Mouse (Mus musculus): ENCODE results near the gene Cep97. TPM values are rescaled to one million over a fixed set of nuclear protein-coding genes. Genes with fewer than 3 reads are reported as not detected.

Cep97 gene
- total and polyA plus RNA-seq, 3 experiments = 10.7 to 11.1 TPM; not detected in 1

GRCm38 (mm10) chr16:55973431-55974255 lies 39.0 kb upstream of the Cep97 start, which contains the start of gene Zbtb11:
Gene Zbtb11, plus strand, starts transcription at chr16:55973883.
- H3K27ac ChIP-seq (ENCODE audit: control insufficient read depth, low read depth, low read length) = peak within 1 kb of the TSS; percentile 85
- peak; percentile 99 for DNase-seq (ENCODE audit: low read depth, low spot score)
- H3K27me3 ChIP-seq (ENCODE audit: control insufficient read depth in 1 of 2, insufficient read depth in 2 of 2, low read length in 2 of 2) = no peaks in the 10 kb centered on the region
- H3K79me2 ChIP-seq (ENCODE audit: control insufficient read depth, insufficient read depth, low read length, poor library complexity) = peaks cover 51% of the 10 kb centered on the region
- H3K9me3 ChIP-seq (replicated peaks; ENCODE audit: insufficient read depth, low read length) = no peaks in the 10 kb centered on the region
- peak within 1 kb of the TSS; percentile 77 for H3K9ac ChIP-seq (ENCODE audit: control insufficient read depth, low read depth, low read length, poor library complexity, severe bottlenecking)
- H3K4me1 ChIP-seq (ENCODE audit: control insufficient read depth in 1 of 2, insufficient read depth in 2 of 2, low read length in 2 of 2) = peaks cover 4 to 25% of the 10 kb centered on the region in 2 experiments
- H3K36me3 ChIP-seq (ENCODE audit: control insufficient read depth in 1 of 2, insufficient read depth in 2 of 2, low read length in 2 of 2) = peaks cover 26 to 56% of the 10 kb centered on the region in 2 experiments
- H3K4me3 ChIP-seq (ENCODE audit: control insufficient read depth in 1 of 2, insufficient read depth in 1 of 2, low read depth in 2 of 2, low read length in 2 of 2) = peak within 1 kb of the TSS; percentile 67 to 71
- no peak for TF ChIP-seq GATA1 (IDR thresholded peaks at IDR 0.05; ENCODE audit: low read depth, low read length)
- peak; percentile 78 for TF ChIP-seq NELFE (IDR thresholded peaks at IDR 0.05; ENCODE audit: low read depth, low read length)
- TF ChIP-seq JUND (IDR thresholded peaks at IDR 0.05; ENCODE audit: low read depth, low read length) = no peak
- TF ChIP-seq SMC3 (IDR thresholded peaks at IDR 0.05; ENCODE audit: low read depth, low read length) = no peak; the same call in none of the 2 replicates
- TF ChIP-seq TAL1 (IDR thresholded peaks at IDR 0.05; ENCODE audit: low read length) = no peak
- TF ChIP-seq USF2 (IDR thresholded peaks at IDR 0.05; ENCODE audit: borderline replicate concordance in 1 of 2, insufficient read depth in 1 of 2, low read depth in 1 of 2, low read length in 2 of 2) = no peak
- TF ChIP-seq ETS1 (IDR thresholded peaks at IDR 0.05; ENCODE audit: low read depth, low read length) = peak; percentile 86
- TF ChIP-seq CTCF (IDR thresholded peaks at IDR 0.05 in 2 of 3, conservative IDR thresholded peaks at IDR 0.05 in 1 of 3; ENCODE audit: control insufficient read depth in 1 of 3, insufficient read depth in 1 of 3, low read depth in 2 of 3, low read length in 3 of 3, poor library complexity in 1 of 3, severe bottlenecking in 1 of 3) = no peak
- no peak for TF ChIP-seq UBTF (IDR thresholded peaks at IDR 0.05; ENCODE audit: borderline replicate concordance, insufficient read depth, low read depth, low read length)
- peak; percentile 100 for TF ChIP-seq MXI1 (IDR thresholded peaks at IDR 0.05; ENCODE audit: low read depth, low read length)
- peak; percentile 64; the same call in 1 of the 2 replicates for TF ChIP-seq E2F4 (IDR thresholded peaks at IDR 0.05; ENCODE audit: borderline replicate concordance, low read depth, low read length)
- TF ChIP-seq MYB (IDR thresholded peaks at IDR 0.05; ENCODE audit: low read depth, low read length) = peak; percentile 69; the same call in 1 of the 2 replicates
- no peak for TF ChIP-seq RAD21 (IDR thresholded peaks at IDR 0.05; ENCODE audit: low read depth, low read length)
- peak; percentile 99 for TF ChIP-seq MYC (IDR thresholded peaks at IDR 0.05; ENCODE audit: low read depth, low read length)
- peak; percentile 95 for TF ChIP-seq HCFC1 (IDR thresholded peaks at IDR 0.05; ENCODE audit: low read depth, low read length)
- TF ChIP-seq ELF1 (IDR thresholded peaks at IDR 0.05; ENCODE audit: low read depth, low read length) = peak; percentile 63; the same call in 1 of the 2 replicates
- no peak for TF ChIP-seq MEF2A (IDR thresholded peaks at IDR 0.05; ENCODE audit: extremely low read depth, insufficient replicate concordance, low read depth, low read length, poor library complexity, severe bottlenecking)
- TF ChIP-seq USF1 (IDR thresholded peaks at IDR 0.05; ENCODE audit: low read depth, low read length) = peak; percentile 78
- no peak for TF ChIP-seq ZKSCAN1 (IDR thresholded peaks at IDR 0.05; ENCODE audit: low read depth, low read length)
- TF ChIP-seq ZMIZ1 (IDR thresholded peaks at IDR 0.05; ENCODE audit: low read depth, low read length) = peak; percentile 67
- TF ChIP-seq MAX (IDR thresholded peaks at IDR 0.05; ENCODE audit: low read length) = peak; percentile 99
- TF ChIP-seq BHLHE40 (IDR thresholded peaks at IDR 0.05; ENCODE audit: borderline replicate concordance, low read depth, low read length) = 0 out of 2 replicates have a peak, but pooled peaks have one; percentile 35
- peak; percentile 53; the same call in 1 of the 2 replicates for TF ChIP-seq POLR2AphosphoS5 (IDR thresholded peaks at IDR 0.05; ENCODE audit: borderline replicate concordance, low read depth, low read length)
- peak; percentile 91 for TF ChIP-seq MAZ (IDR thresholded peaks at IDR 0.05; ENCODE audit: low read depth, low read length)
- peak; percentile 76 for TF ChIP-seq KAT2A (conservative IDR thresholded peaks at IDR 0.05; ENCODE audit: low read depth, low read length)
- TF ChIP-seq NRF1 (IDR thresholded peaks at IDR 0.05; ENCODE audit: insufficient read depth, low read depth, low read length, poor library complexity, severe bottlenecking) = peak; percentile 59
- TF ChIP-seq TBP (IDR thresholded peaks at IDR 0.05; ENCODE audit: low read depth, low read length) = no peak; the same call in 1 of the 2 replicates
- TF ChIP-seq GABPA (IDR thresholded peaks at IDR 0.05; ENCODE audit: low read depth, low read length) = no peak
- TF ChIP-seq EP300 (IDR thresholded peaks at IDR 0.05; ENCODE audit: low read depth in 1 of 2, low read length in 2 of 2) = peak in 1 of 2 experiments; percentile 50; a peak in 3 of 4 replicates
- no peak; the same call in 1 of the 2 replicates for TF ChIP-seq CHD1 (IDR thresholded peaks at IDR 0.05; ENCODE audit: low read depth, low read length)
- TF ChIP-seq ZNF384 (IDR thresholded peaks at IDR 0.05; ENCODE audit: low read depth, low read length) = 0 out of 2 replicates have a peak, but pooled peaks have one; percentile 8
- TF ChIP-seq CHD2 (IDR thresholded peaks at IDR 0.05; ENCODE audit: low read length) = peak; percentile 64
- peak in 1 of 2 experiments; percentile 75 for TF ChIP-seq POLR2A (IDR thresholded peaks at IDR 0.05; ENCODE audit: control insufficient read depth in 1 of 2, insufficient read depth in 1 of 2, low read depth in 1 of 2, low read length in 2 of 2, poor library complexity in 1 of 2)
- peak; percentile 93 for TF ChIP-seq POLR2AphosphoS2 (IDR thresholded peaks at IDR 0.05; ENCODE audit: low read length)
- peak; percentile 72 for TF ChIP-seq RCOR1 (IDR thresholded peaks at IDR 0.05; ENCODE audit: low read depth, low read length)

Data from MEL (cell line).